Mouse (Mus musculus) brain, embryonic 14.5 days (tissue): ENCODE measurements around the gene Maco1. TPM values are rescaled to one million over a fixed set of nuclear protein-coding genes. Genes with fewer than 3 reads are reported as not detected.

ENCODE experiments used
- DNase-seq: peaks from one replicate; pipeline ENCODE4 v3.0.0-alpha.2; 2011; ENCODE audit warnings: low read depth
- CTCF ChIP-seq: fragments of 200-500 bp; IDR thresholded peaks from 2 replicates; pipeline ENCODE4 v1.5.1; 2012; ENCODE audit warnings: inconsistent platforms, mild to moderate bottlenecking, moderate library complexity, borderline replicate concordance; ENCODE audit not compliant: insufficient read depth, insufficient read length; ENCODE audit errors: extremely low read depth
- POLR2A ChIP-seq: fragments of 200-500 bp; IDR thresholded peaks from 2 replicates; pipeline ENCODE4 v1.6.1; 2012; ENCODE audit warnings: mild to moderate bottlenecking, inconsistent platforms, borderline replicate concordance; ENCODE audit not compliant: poor library complexity, insufficient read depth, insufficient read length, severe bottlenecking; ENCODE audit errors: extremely low read depth
- polyA plus RNA-seq: library from polyadenylated mRNA; depleted of rRNA; stranded (reverse); fragments of >200 nt; gene quantifications from 2 replicates; pipeline ENCODE4 v1.2.3, GENCODE M21; 2012

Maco1 gene
- polyA plus RNA-seq, 1 experiment: 79.2 TPM

GRCm38 (mm10) chr4:134768226-134768888, 84.8 kb downstream of the Maco1 start:
- DNase-seq: no peak
- TF ChIP-seq CTCF: no peak
- no peak for TF ChIP-seq POLR2A

GRCm38 (mm10) chr4:134767426-134768225, 85.5 kb downstream of the Maco1 start, which contains the start of gene Ldlrap1:
Ldlrap1 (minus strand) TSS chr4:134768024.
- peak; percentile 71 for DNase-seq
- TF ChIP-seq CTCF (no peak), POLR2A (0 out of 2 replicates have a peak, but pooled peaks have one; percentile 18)

- no peak for DNase-seq
- no peak for TF ChIP-seq POLR2A
- no peak for TF ChIP-seq CTCF
Measured at GRCm38 (mm10) chr4:134766904-134767425, 86.2 kb downstream of the Maco1 start.

GRCm38 (mm10) chr4:134766277-134766676, 86.9 kb downstream of the Maco1 start:
- TF ChIP-seq POLR2A (no peak), CTCF (no peak)
- no peak for DNase-seq

- DNase-seq: no peak
- no peak for TF ChIP-seq POLR2A
- TF ChIP-seq CTCF: no peak
Measured at GRCm38 (mm10) chr4:134764333-134764732, 88.8 kb downstream of the Maco1 start.

GRCm38 (mm10) chr4:134762360-134762759, 90.8 kb downstream of the Maco1 start:
- no peak for DNase-seq
- TF ChIP-seq POLR2A (no peak), CTCF (no peak)

GRCm38 (mm10) chr4:134760793-134761201, 92.3 kb downstream of the Maco1 start:
- no peak for DNase-seq
- TF ChIP-seq POLR2A (no peak), CTCF (no peak)

GRCm38 (mm10) chr4:134760281-134760680, 92.9 kb downstream of the Maco1 start:
- TF ChIP-seq CTCF: no peak
- TF ChIP-seq POLR2A: no peak
- no peak for DNase-seq

- TF ChIP-seq CTCF (no peak), POLR2A (no peak)
- DNase-seq: no peak
Measured at GRCm38 (mm10) chr4:134759564-134759963, 93.6 kb downstream of the Maco1 start.

GRCm38 (mm10) chr4:134758922-134759321, 94.2 kb downstream of the Maco1 start:
- no peak for TF ChIP-seq CTCF
- no peak for TF ChIP-seq POLR2A
- DNase-seq: no peak

GRCm38 (mm10) chr4:134758367-134758766, 94.8 kb downstream of the Maco1 start:
- TF ChIP-seq CTCF (no peak), POLR2A (no peak)
- no peak for DNase-seq

- TF ChIP-seq CTCF (no peak), POLR2A (no peak)
- no peak for DNase-seq
Measured at GRCm38 (mm10) chr4:134756953-134757352, 96.2 kb downstream of the Maco1 start.

GRCm38 (mm10) chr4:134754941-134755340, 98.2 kb downstream of the Maco1 start:
- TF ChIP-seq CTCF (no peak), POLR2A (no peak)
- no peak for DNase-seq
